Mouse (Mus musculus) WW6 (cell line): ENCODE measurements at regions not wholly inside any gene's neighbourhood (a gene's known extent, or its start where the extent isn't known, plus 50 kb on each side); places are given as distances from the start of the nearest gene placed in this dataset.

Experiments
- DNase-seq: peaks from one replicate; pipeline ENCODE4 v3.0.0-alpha.2; 2013; ENCODE audit warnings: low read depth, low spot score

DNA sequence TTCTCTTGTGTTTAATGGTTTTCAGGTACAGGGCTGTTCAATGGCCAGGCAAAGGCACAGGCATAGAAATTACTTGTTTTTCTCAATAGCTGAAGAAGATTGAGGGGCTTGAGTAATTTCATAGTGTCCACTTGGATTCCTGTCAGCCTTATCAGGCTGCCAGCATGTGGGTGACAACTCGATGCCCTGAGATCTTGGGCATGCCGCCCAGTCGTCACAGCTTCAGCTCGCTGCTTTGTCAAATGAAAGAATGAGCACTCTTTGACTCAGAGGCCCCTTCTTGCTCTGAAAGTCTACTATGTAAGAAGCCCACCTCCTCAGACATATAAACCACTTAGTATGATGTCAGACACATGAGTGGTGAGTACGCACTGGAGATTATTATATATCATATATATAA is 272.6 kb downstream of the Rwdd3 start:
- no peak for DNase-seq

DNA sequence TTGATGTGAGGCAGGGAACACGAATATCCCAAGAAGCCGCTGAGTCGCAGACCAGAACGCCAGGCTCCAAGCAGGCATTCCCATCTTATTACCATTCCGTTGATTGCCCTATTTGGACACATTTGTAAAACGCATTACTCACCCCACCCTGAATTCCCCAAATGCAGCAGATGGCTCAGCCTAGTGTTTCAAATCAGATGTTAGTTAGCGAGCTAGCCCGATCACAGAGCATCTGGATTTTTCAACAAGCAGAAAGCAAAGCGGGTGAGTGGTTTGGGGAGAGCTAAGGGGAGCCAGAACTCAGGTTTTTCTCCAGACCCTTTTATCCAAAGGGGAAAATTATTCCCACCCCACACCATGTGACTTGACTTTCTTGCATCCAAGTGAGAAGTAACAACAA is 273.2 kb downstream of the Rwdd3 start:
- DNase-seq, result no peak

DNA sequence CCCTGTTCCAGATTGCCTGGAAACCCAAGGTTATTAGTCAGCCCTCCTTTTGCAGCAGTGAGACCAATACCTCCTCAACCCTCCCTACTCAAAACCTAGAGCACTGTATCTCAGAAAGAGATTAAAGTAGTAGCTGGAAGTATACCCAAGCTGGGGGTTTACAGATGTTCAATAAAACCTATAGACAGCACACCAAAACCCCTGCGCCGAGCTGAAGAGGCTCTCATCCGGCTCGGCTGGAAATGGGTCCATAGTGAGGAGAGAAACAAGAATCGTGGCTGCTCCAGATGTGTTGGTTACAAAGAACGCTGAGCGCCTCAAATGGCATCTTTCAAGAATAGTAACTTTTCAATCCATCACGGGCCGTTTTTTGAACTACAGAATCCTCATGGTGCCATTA is 273.7 kb downstream of the Rwdd3 start:
- no peak for DNase-seq

DNA sequence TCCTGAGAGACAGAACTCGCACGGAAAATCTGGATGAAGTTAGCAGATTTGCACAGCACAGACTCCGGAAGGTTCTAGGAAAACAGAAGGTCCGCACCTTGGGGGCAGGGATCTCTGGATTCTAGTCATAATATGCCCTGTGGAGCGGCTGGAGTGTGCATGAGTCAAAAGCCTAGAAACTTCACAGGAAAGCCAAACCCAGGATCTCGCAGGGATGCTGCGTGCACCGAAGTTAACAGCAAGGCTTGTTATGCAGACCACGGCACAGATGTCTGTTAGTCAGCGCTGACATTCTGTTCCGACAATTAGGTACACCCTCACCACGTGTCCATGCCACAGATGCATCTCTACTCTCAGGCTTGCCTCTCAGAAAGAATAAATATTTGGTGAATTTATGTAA is 274.3 kb downstream of the Rwdd3 start:
- DNase-seq, result no peak

DNA sequence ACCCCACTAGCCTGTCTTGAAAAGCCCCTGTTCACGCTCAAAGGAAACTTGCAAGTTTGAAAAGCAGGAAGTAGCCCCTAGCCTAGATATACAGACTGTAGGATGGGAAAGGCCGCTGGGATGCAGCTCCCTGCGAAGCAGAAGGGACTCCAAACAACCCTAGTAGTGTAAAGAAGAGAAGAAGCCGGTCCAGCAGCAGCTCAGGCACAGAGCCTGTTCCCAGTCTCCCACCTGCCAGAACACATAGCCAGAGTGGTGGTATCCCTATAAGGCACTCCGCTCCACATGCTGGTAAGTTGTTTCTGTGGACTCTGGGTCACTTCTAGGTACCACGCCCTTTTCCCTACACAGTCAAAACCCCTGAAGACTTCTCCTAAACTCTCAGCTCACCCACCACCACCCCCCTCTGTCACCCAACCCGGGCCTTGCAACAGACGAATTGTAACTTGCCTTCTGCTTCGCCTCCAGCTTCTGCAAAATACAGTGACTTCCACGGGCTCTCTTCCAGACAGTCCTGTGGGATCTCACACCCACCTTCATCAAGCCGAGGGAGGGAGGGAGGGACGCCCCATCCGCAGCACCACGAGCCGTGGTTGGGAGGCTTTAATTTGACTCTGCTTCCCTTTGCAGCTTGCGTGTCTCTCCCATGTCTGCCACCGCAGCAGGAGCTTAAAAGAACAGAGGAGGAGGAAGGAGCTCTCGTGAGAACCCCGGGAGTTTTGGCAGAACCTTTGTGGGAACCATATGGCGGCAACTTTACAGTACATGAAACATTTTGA is 285.2 kb downstream of the Rwdd3 start:
- DNase-seq, result no peak

DNA sequence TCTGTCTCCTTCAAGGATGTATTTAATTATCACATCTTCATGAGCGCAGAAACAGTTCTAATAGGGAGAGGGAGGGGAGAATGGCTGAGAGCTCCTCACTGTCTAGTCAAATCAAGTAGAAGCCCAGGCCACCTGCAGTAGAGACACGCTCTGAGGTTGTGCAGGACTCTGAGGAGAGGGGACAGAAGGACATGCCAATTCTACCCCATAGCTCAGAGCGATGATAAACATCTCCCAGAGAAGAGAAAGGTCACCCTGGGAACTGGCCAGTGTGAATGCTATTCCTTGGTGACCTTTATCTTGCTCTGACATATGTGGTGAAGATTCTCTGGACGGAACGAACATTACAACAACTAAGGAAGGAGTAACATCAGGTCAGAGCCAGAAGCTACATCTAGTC is 286.1 kb downstream of the Rwdd3 start:
- no peak for DNase-seq

DNA sequence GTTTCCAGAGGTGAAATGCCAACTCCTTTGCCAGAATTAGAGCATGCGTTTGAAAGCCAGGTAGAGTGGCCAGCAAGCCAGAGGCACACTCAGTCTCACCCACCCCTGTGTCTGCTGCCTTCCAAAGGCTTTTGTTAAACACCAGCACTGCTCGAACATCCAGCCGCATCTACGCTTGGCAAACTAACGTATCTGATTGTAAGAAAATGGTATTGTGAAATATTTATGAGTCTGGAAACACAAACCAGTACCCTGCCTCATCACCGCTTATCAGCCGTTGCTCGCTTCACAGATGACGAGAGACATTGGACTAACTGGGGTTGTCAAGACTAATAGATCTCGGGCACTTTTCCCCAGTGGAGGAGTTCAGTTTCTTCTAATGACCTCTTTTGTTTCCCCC is 287.3 kb downstream of the Rwdd3 start:
- no peak for DNase-seq

DNA sequence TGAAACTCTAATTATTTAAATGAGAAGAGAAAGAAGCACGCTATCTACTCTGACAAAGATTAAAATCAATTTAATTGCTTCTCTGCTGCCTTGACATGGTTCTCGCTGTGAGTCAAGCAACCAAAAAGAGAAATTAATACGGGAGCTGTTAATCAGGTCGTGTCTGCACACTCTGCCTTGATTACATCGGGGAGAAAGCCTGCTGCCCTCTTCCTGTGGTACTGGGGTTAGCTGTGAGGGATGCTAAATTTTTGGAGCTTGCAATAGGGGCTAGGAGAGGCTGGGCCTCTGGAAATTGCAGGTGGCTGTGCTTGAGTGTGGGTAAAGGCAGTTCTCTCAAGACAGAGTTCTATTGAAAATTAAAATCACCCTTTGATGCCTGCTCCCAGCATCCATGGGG is 287.8 kb downstream of the Rwdd3 start:
- DNase-seq, result no peak

DNA sequence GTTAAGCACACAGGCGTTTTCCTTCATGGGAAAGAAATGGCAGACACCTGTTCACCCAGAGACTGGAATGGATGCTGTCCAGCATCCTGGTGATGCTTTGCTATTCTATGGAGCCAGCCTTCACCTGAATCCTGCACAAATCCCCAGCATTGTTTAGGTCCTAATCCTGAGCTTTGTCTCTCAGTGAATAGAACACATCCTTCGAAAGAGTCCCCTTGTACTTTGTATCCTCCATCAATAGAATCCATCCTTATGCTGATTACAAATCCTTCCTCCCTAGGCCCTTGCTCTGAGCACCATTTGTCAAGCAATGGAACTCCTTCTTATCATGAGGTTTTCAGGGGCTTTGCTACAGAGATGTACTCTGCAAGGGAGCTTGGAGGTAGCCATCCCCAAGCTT is 292.1 kb downstream of the Rwdd3 start:
- no peak for DNase-seq

DNA sequence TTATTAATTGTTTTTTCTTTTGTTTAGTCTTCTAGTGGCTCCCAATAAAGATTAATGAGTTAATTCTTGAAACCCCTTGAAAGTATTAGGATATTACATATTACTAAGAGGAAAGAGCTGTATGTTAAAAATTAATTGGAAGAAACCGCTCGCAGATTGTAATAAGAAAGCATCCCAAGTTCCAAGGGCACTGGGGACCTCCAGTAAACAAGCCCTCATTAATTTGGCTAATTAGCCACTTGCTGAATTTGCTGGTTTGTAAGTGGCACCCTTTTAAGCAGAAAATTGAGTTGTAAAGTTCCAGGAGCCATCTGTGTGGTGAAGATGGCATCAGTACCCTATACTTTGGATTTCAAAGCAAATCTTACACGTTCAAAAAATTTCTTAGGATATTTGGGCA is 295.8 kb downstream of the Rwdd3 start:
- DNase-seq, result no peak

DNA sequence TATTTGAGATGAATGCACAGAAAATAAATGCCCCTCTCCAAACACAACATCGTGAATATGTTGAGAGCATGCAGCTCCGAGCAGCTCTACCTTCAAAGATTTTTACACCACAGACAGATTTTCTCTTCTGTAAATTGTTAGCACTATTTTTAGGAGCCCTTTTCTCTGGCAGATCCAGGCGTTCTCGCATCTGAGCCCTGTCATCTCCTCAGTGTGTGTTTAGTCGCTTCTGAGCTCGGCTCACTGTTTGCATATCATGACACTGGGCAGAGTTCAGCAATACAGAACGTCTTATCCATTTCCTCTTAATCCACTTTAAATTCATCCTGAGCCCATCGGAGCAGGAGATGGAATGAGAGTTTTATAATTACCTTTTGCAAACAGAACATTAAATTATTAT is 306.5 kb downstream of the Rwdd3 start:
- DNase-seq, result no peak

DNA sequence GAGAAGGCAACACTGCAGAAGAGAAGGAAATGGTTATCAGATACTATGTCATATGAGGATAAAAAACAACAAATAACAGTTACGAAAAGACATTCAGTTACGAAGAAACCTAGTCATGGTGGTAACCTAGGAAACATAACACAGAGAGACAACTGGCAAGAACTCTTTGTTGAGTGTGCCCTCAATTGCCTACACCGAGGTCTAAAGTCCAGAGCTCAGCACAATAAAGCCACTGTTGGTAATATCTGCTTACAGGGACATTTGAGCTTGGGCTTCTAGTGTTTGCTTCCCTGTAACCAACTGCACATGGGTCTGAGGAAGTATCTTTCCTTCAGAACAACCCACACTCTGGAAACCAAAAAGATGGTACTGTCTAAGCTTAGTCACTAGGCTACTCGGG is 309.9 kb downstream of the Rwdd3 start:
- no peak for DNase-seq

DNA sequence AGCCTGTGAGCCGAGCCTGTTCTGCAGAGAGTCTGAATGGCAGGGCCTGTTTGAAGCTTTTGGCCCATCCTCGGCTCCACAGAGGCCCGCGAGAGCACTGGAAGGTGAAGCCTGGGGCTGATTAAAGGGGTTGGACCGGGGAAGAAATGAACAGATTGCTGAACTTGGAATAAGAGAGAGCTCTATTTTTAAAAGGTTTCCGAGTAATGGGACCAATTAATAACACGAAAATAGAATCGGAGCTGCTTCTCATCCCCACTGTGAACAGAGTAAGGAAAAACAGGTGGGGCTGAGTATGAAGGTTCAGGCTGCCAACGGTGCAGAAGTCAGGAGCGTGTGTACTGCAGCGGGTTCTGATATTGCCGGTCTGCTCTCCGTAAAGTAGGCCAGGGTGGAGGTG is 313.2 kb downstream of the Rwdd3 start:
- no peak for DNase-seq

DNA sequence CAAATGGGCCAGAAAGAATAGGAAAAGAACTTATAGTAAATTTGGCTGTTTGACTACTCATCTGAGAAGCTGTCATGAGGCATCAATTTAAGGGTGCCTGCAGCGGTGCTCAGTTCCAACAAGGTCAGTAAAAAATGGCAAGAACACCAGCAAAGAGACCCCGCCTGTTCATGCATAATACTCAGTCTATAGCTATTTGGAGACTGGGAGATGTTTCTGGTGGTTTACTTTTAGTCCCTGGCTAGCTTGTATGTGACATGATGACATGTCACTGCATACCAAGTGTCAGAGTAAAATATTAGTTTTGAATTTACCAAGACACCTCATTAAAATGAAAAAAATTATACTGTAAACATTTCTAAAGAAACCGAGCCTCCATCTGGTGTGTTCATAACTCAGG is 317.2 kb downstream of the Rwdd3 start:
- DNase-seq, result no peak

DNA sequence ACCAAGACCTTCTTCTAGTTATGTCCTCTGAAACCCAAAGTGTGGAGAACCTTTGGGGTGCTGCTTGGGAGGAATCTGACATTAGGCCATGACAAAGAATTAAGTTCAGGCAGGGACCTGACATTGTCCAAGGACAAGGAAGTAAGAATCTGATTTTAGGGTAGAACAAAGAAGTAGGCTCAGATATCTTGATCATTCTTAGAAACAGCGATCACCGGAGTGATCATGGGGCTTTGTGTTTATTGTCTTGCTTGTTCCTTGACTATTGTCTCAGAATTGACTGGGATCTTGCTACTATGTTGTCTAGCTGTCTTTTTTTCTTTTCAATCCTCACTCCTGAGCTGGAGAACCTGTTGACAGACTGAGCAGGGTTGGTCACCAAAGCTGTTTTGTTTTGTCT is 327.9 kb downstream of the Rwdd3 start:
- DNase-seq, result no peak

DNA sequence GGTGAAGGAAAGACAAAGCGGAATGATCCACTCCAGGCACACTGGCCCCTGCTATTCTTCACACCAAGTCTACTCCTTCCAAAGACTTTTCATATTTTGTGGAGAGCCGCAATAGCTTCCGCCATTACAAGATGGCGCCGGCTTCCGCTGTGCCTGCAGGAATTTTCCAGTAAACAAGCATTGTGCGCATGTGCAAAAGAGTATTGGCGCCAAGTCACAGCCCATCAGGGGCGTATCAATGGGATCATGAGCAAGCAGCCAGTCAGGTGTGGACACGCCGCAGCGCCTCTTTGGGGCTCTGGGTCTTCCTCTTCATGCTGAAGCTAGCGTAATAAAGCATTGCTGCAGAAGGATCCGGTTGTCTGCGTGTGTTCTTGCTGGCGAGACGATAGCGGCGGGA is 348.0 kb downstream of the Rwdd3 start:
- DNase-seq, result no peak

DNA sequence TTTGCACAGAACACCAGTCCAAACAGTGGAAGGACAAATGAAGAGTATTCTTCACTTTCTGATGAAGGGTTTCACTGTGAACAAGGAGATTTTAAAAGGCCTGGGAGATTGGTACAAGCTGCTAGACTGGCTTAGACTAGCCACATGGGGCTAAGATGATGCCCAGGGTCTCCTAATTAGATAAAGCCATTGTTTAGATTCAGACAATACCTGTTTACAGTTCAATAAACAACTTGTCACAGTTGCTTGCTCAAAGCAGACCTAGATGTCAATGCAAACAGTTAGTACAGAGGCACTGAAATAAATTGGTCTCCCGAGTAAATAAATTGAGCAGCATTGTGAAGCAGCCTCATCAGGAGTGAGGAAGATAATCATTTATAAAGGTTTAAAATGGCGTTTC is 359.6 kb downstream of the Rwdd3 start:
- DNase-seq, result no peak

DNA sequence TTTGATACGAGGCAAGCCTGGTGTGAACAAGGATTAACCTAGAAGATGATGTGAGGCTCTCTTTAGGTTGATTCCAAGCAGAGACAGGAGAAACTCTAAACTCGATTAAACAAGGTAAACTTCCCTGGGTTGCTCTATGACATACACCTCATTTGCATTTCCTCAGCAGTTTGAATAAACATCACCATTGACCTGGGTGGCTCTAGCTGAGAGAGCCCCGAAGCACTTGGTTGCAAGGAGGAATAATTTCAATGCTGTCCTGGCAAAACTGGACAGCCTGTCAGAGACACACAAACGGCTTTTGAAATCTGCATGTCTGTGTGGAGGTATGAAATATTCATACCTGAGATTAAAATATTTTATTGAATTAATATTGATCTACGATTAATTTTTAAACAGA is 361.0 kb downstream of the Rwdd3 start:
- no peak for DNase-seq

DNA sequence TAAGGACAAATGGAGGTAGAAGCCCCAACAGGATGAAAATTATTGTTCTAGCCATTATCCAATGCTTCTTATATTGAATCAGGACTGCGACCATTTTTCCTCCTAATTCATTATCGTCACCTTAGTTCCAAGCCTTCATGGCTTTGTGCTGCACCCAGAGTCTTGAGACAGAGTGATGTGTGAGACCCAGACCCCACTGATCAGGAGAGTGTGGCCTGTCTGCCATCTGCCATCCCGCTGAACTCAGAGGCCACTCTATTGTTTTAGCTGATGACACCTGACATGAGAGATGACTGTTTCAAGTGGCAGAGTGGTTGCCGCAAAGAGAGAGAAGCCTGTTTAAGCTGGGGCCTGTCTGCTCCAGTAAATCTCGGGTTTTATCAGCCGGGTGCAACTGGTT is 361.4 kb downstream of the Rwdd3 start:
- no peak for DNase-seq

DNA sequence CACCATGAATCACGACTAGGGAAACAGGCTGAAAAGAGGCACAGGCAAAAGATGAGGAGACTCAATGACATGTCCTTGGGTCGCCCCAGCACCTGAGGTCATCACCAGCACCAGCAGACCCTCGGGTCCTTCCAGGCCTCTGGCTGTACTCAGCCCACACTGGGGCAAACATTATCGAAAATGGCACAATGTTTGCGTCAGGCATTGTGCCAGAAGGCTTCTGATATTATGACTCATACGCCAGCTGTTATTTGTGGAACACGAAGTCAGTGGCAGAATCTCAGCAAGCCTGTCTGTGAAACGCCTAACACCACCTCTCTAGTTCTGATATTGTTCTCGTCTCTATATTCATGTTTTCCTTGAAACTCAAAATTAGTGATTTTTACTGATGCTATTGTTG is 384.8 kb downstream of the Rwdd3 start:
- no peak for DNase-seq

DNA sequence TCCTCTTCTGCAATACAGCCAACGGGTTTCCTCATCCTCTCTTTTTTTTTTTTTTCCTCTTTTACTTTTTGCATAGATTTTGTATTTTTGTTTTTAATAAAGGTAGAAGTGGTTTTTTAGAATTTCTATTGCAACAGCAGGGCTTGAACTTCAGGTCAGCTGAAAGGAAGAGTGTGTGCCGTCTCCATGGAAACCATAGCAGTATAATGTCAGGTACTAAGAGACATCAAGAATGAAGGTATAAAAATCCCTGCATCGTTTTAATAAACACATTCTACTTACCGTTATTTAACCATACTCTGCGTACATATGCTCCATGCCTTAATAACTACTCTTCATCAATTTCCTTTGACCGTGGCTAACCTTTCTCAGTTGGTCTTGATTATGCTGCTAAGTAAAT is 390.0 kb downstream of the Rwdd3 start:
- no peak for DNase-seq

DNA sequence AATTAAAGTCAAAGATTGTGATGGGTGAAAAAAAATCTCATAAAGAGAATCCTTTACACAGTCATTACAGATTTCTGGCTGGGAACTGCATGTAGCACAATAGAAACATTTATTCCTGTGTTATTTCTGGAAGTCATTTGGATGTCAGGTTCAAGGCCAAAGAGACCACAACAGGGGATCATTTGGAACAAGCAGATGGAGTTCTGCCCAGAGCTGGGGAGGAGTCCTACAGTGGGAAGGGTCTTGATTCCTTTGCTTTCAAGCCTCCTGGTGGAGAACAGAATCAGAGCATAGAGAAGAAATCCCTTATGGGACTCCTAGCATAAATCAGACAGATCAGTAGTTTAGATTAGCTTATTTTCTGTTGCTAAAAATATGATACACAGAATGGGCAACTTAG is 392.4 kb downstream of the Rwdd3 start:
- no peak for DNase-seq

DNA sequence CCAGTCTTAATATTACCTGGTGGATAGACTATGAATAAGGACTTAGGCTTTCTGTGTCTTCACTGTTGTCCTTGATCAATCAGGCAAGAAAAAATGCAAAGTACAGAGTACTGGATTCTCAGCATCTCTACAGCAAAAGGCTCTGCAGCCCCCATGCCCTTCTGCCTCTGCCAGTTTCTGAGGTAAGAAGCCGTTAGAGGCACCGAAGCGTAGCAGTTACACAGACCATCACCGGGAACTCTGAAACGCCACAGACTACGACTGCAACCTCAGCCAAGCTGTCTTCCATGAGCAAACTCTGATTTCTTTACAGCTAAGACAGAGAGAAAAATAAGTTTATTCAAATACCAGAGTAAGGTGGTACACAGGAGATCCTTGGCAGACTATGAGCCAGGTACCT is 396.5 kb downstream of the Rwdd3 start:
- DNase-seq, result no peak

DNA sequence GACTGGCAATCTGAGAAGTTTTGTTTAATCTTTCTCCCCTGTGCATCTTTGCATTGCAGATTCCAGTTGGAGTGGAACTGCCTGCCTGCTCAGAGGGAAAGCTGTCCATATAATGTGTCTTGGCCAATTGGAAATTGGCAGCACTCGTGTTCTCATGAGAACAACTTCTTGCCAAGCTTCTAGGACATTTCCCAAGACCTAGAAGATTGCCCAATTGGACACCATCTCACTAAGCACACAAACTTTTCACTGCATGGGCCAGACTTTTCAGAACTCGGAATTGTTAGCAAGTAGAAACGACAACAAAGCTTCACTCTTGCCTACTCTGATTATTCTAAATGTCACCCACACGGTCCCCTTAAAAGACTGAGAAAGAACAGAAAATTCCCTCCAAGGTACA is 409.8 kb downstream of the Rwdd3 start:
- DNase-seq, result no peak
